Mouse (Mus musculus): Measurements from ENCODE around the gene Eef1akmt4. TPM values are rescaled to one million over a fixed set of nuclear protein-coding genes. Genes with fewer than 3 reads are reported as not detected.
"Not testable (repeated sequence)": the region's sequence is repeated elsewhere in the genome, so short reads cannot be mapped to it uniquely, and the experiment has no call there.

Gene Eef1akmt4
- polyA plus RNA-seq, 1 experiment = 18.1 TPM

- peak; percentile 98 for DNase-seq
- WGBS = 1% methylated on average over 46 of the region's 46 CpGs
- no peaks in the 10 kb centered on the region; the same call in 1 of the 2 replicates for H3K4me1 ChIP-seq (ENCODE audit: control insufficient read depth, insufficient read depth, low read length)
- H3K4me3 ChIP-seq (ENCODE audit: insufficient read depth, low read depth, low read length) = peak within 1 kb of the TSS; percentile 67
- no peaks in the 10 kb centered on the region for H3K27me3 ChIP-seq (replicated peaks; ENCODE audit: control insufficient read depth, insufficient read depth, low read length)
- TF ChIP-seq CTCF (conservative IDR thresholded peaks at IDR 0.05; ENCODE audit: insufficient read depth, insufficient read length, low read depth, low read length) (no peak), POLR2A (IDR thresholded peaks at IDR 0.05; ENCODE audit: low read depth, low read length) (peak; percentile 42)
- H3K36me3 ChIP-seq (ENCODE audit: control insufficient read depth, insufficient read depth, low read length) = peaks cover 4% of the 10 kb centered on the region; the same call in 1 of the 2 replicates
- peak within 1 kb of the TSS; percentile 52 for H3K27ac ChIP-seq (ENCODE audit: insufficient read depth, low read depth, low read length)
These were observed 39.9 kb downstream of the Eef1akmt4 start, which contains the start of gene Psmd2 for GRCm38 (mm10) chr16:20651076-20651946. Psmd2 (plus strand) TSS chr16:20651652.

- H3K4me1 ChIP-seq (ENCODE audit: control insufficient read depth, insufficient read depth, low read length) = no peaks in the 10 kb centered on the region; the same call in 1 of the 2 replicates
- H3K36me3 ChIP-seq (ENCODE audit: control insufficient read depth, insufficient read depth, low read length) = peaks cover 9% of the 10 kb centered on the region
- DNase-seq = no peak
- TF ChIP-seq POLR2A (IDR thresholded peaks at IDR 0.05; ENCODE audit: low read depth, low read length) (no peak), CTCF (conservative IDR thresholded peaks at IDR 0.05; ENCODE audit: insufficient read depth, insufficient read length, low read depth, low read length) (no peak)
- no peaks in the 10 kb centered on the region for H3K27me3 ChIP-seq (replicated peaks; ENCODE audit: control insufficient read depth, insufficient read depth, low read length)
- peak overlapping the region; percentile 52; the same call in 1 of the 2 replicates for H3K27ac ChIP-seq (ENCODE audit: insufficient read depth, low read depth, low read length)
- H3K4me3 ChIP-seq (ENCODE audit: insufficient read depth, low read depth, low read length) = peak overlapping the region; percentile 67
- WGBS = 6% methylated on average over 12 of the region's 12 CpGs
These were observed 40.5 kb downstream of the Eef1akmt4 start for GRCm38 (mm10) chr16:20651947-20652310.

GRCm38 (mm10) chr16:20653315-20653714 lies 41.9 kb downstream of the Eef1akmt4 start:
- DNase-seq = no peak
- Histone ChIP-seq H3K27ac (ENCODE audit: insufficient read depth, low read depth, low read length) (no peak overlapping the region), H3K4me3 (ENCODE audit: insufficient read depth, low read depth, low read length) (no peak overlapping the region), H3K4me1 (ENCODE audit: control insufficient read depth, insufficient read depth, low read length) (no peaks in the 10 kb centered on the region; the same call in 1 of the 2 replicates), H3K27me3 (replicated peaks; ENCODE audit: control insufficient read depth, insufficient read depth, low read length) (no peaks in the 10 kb centered on the region), H3K36me3 (ENCODE audit: control insufficient read depth, insufficient read depth, low read length) (peaks cover 15% of the 10 kb centered on the region)
- 47% methylated on average over 2 of the region's 2 CpGs for WGBS
- TF ChIP-seq POLR2A (IDR thresholded peaks at IDR 0.05; ENCODE audit: low read depth, low read length) (no peak), CTCF (conservative IDR thresholded peaks at IDR 0.05; ENCODE audit: insufficient read depth, insufficient read length, low read depth, low read length) (no peak)

GRCm38 (mm10) chr16:20657661-20658060 lies 46.3 kb downstream of the Eef1akmt4 start:
- Histone ChIP-seq H3K36me3 (ENCODE audit: control insufficient read depth, insufficient read depth, low read length) (peaks cover 18% of the 10 kb centered on the region), H3K4me1 (ENCODE audit: control insufficient read depth, insufficient read depth, low read length) (no peaks in the 10 kb centered on the region; the same call in 1 of the 2 replicates), H3K4me3 (ENCODE audit: insufficient read depth, low read depth, low read length) (no peak overlapping the region), H3K27me3 (replicated peaks; ENCODE audit: control insufficient read depth, insufficient read depth, low read length) (no peaks in the 10 kb centered on the region), H3K27ac (ENCODE audit: insufficient read depth, low read depth, low read length) (no peak overlapping the region)
- TF ChIP-seq POLR2A (IDR thresholded peaks at IDR 0.05; ENCODE audit: low read depth, low read length) (no peak), CTCF (conservative IDR thresholded peaks at IDR 0.05; ENCODE audit: insufficient read depth, insufficient read length, low read depth, low read length) (no peak)
- 92% methylated on average over 4 of the region's 4 CpGs for WGBS
- no peak for DNase-seq

- not testable (repeated sequence) for H3K27ac ChIP-seq (ENCODE audit: insufficient read depth, low read depth, low read length); DNase-seq; H3K36me3 ChIP-seq (ENCODE audit: control insufficient read depth, insufficient read depth, low read length); H3K27me3 ChIP-seq (replicated peaks; ENCODE audit: control insufficient read depth, insufficient read depth, low read length); H3K4me3 ChIP-seq (ENCODE audit: insufficient read depth, low read depth, low read length); H3K4me1 ChIP-seq (ENCODE audit: control insufficient read depth, insufficient read depth, low read length)
- over 99% methylated on average over 5 of the region's 6 CpGs for WGBS
These were observed 56.6 kb downstream of the Eef1akmt4 start, which contains the start of gene Eif4g1 for GRCm38 (mm10) chr16:20668013-20668412. Eif4g1 (plus strand) TSS chr16:20668313.

Other genes starting within 250 kb of the Eef1akmt4 start
- 56.0 and 73.1 TPM in 2 replicates for gene Abcc5, start 185.2 kb upstream of the Eef1akmt4 start, polyA plus RNA-seq (2012; rRNA removed)
- 30.4 and 33.9 TPM in 2 replicates for gene Eif2b5, start 112.8 kb upstream of the Eef1akmt4 start, polyA plus RNA-seq (2012; rRNA removed)
- gene Dvl3, start 94.6 kb upstream of the Eef1akmt4 start, polyA plus RNA-seq (2012; rRNA removed) = 33.5 and 37.4 TPM in 2 replicates
- 639 and 682 TPM in 2 replicates for gene Ap2m1, start 76.1 kb upstream of the Eef1akmt4 start, polyA plus RNA-seq (2012; rRNA removed)
- 39.0 and 45.1 TPM in 2 replicates for gene Abcf3, start 63.0 kb upstream of the Eef1akmt4 start, polyA plus RNA-seq (2012; rRNA removed)
- gene Vwa5b2, start 22.1 kb upstream of the Eef1akmt4 start, polyA plus RNA-seq (2012; rRNA removed) = 0.14 and 0.33 TPM in 2 replicates
- 0.30 TPM in 1 of 2 replicates, not detected in the other for gene Gm49333, start within 50 bp of the Eef1akmt4 start, polyA plus RNA-seq (2012; rRNA removed)
- 21.8 and 23.2 TPM in 2 replicates for gene Alg3, start 142 bp downstream of the Eef1akmt4 start, polyA plus RNA-seq (2012; rRNA removed)
- gene Camk2n2, start 9.7 kb downstream of the Eef1akmt4 start, polyA plus RNA-seq (2012; rRNA removed) = 5.4 and 5.8 TPM in 2 replicates
- 0.37 TPM in 1 of 2 replicates, not detected in the other for gene Ece2, start 18.2 kb downstream of the Eef1akmt4 start, polyA plus RNA-seq (2012; rRNA removed)
- gene Psmd2, start 40.1 kb downstream of the Eef1akmt4 start, polyA plus RNA-seq (2012; rRNA removed) = 90.4 and 96.9 TPM in 2 replicates
- 262 and 316 TPM in 2 replicates for gene Eif4g1, start 56.7 kb downstream of the Eef1akmt4 start, polyA plus RNA-seq (2012; rRNA removed)
- gene Fam131a, start 81.6 kb downstream of the Eef1akmt4 start, polyA plus RNA-seq (2012; rRNA removed) = 3.6 and 4.7 TPM in 2 replicates
- gene Polr2h, start 106.1 kb downstream of the Eef1akmt4 start, polyA plus RNA-seq (2012; rRNA removed) = 14.0 and 22.4 TPM in 2 replicates
- gene Clcn2, start 106.2 kb downstream of the Eef1akmt4 start, polyA plus RNA-seq (2012; rRNA removed) = 21.4 and 33.1 TPM in 2 replicates
- 7.2 and 10.7 TPM in 2 replicates for gene Chrd, start 121.5 kb downstream of the Eef1akmt4 start, polyA plus RNA-seq (2012; rRNA removed)
- gene Thpo, start 122.9 kb downstream of the Eef1akmt4 start, polyA plus RNA-seq (2012; rRNA removed) = 17.1 and 17.7 TPM in 2 replicates

Data from kidney, adult 2 months (tissue).